Mouse (Mus musculus) erythroblast, embryonic 14.5 days (primary cell): Measurements from ENCODE around the gene Tbata.

Experiments used
- GATA1 ChIP-seq: IDR thresholded peaks from 2 replicates; pipeline ENCODE4 v1.6.1; 2012; ENCODE audit warnings: low read length, inconsistent platforms, mixed read lengths
- TAL1 ChIP-seq: IDR thresholded peaks from 3 replicates; pipeline ENCODE4 v1.6.1; 2012; ENCODE audit warnings: low read length, inconsistent platforms, mixed read lengths

DNA sequence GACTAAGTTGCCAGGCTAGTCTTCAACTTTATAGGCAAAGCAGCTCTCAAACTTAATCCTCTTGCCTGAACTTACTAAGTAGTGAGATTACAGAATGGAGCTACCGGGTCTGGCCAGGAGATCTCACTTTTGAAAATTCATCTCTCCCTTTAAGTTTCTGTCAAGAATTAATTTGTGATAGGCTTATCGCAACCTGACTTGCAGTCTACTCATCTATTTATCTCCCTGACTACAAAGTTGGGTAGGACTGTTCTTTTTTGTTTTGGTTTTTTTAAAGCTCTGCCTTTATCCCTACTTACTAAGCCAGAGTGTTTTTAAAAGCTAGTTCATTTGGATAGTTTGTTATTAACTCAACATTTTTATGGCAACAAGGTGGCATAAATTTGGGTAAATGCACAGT lies 47.3 kb upstream of the Tbata start:
- TF ChIP-seq GATA1 (no peak; the same call in 1 of the 2 replicates), TAL1 (no peak)
